Mouse (Mus musculus): ENCODE results near the gene Yif1b. TPM values are rescaled to one million over a fixed set of nuclear protein-coding genes. Genes with fewer than 3 reads are reported as not detected.
"Not testable (repeated sequence)": the region's sequence is repeated elsewhere in the genome, so short reads cannot be mapped to it uniquely, and the experiment has no call there.

Yif1b gene
- total RNA-seq (2021), result 10 to 100 TPM; 42.0 to 47.4 TPM

GRCm38 (mm10) chr7:29238019-29238967, at the start of gene Yif1b:
Gene Yif1b (plus strand): TSS chr7:29238329.
- peak; percentile 97 for DNase-seq

GRCm38 (mm10) chr7:29194230-29194629, 43.9 kb upstream of the Yif1b start:
- DNase-seq, result not testable (repeated sequence)

- no peak for DNase-seq
Observed at GRCm38 (mm10) chr7:29202577-29202976, 35.6 kb upstream of the Yif1b start.

GRCm38 (mm10) chr7:29211013-29211412, 27.1 kb upstream of the Yif1b start:
- DNase-seq, result not testable (repeated sequence)

- peak; percentile 45 to 49 for DNase-seq
Observed at GRCm38 (mm10) chr7:29211415-29212198, 26.5 kb upstream of the Yif1b start.

- no peak for DNase-seq
Observed at GRCm38 (mm10) chr7:29212199-29212765, 25.8 kb upstream of the Yif1b start.

GRCm38 (mm10) chr7:29212775-29213560, 25.2 kb upstream of the Yif1b start:
- DNase-seq, result not testable (repeated sequence)

- no peak for DNase-seq
Observed at GRCm38 (mm10) chr7:29213675-29214082, 24.4 kb upstream of the Yif1b start, which contains the start of gene Catsperg1. Gene Catsperg1 (minus strand): TSS chr7:29214035.

- DNase-seq, result no peak
Observed at GRCm38 (mm10) chr7:29214236-29214635, 23.9 kb upstream of the Yif1b start.

GRCm38 (mm10) chr7:29214846-29215245, 23.3 kb upstream of the Yif1b start:
- no peak for DNase-seq

GRCm38 (mm10) chr7:29224756-29225394, 13.3 kb upstream of the Yif1b start:
- no peak for DNase-seq

- DNase-seq, result no peak
Observed at GRCm38 (mm10) chr7:29225520-29225919, 12.6 kb upstream of the Yif1b start.

- DNase-seq, result no peak
Observed at GRCm38 (mm10) chr7:29228202-29228601, 9.9 kb upstream of the Yif1b start.

GRCm38 (mm10) chr7:29230560-29230959, 7.6 kb upstream of the Yif1b start:
- no peak for DNase-seq

GRCm38 (mm10) chr7:29231517-29231916, 6.6 kb upstream of the Yif1b start:
- no peak for DNase-seq

- DNase-seq, result peak in 1 of 2 experiments; percentile 36
Observed at GRCm38 (mm10) chr7:29232247-29233013, 5.7 kb upstream of the Yif1b start, which contains the start of gene Kcnk6. Gene Kcnk6 (minus strand): TSS chr7:29232515.

GRCm38 (mm10) chr7:29233745-29234144, 4.4 kb upstream of the Yif1b start:
- DNase-seq, result no peak

- DNase-seq, result no peak
Observed at GRCm38 (mm10) chr7:29234661-29235060, 3.5 kb upstream of the Yif1b start.

GRCm38 (mm10) chr7:29236593-29236992, 1.5 kb upstream of the Yif1b start:
- DNase-seq, result no peak

- not testable (repeated sequence) for DNase-seq
Observed at GRCm38 (mm10) chr7:29237596-29237995, 533 bp upstream of the Yif1b start.

Measured in layer of hippocampus, postnatal 36 days (tissue).